Mouse (Mus musculus) retina, adult 2 months (tissue): ENCODE measurements around the gene Ctns.

Source experiments
- DNase-seq: peaks from one replicate; pipeline ENCODE4 v3.0.0-alpha.2; 2012; ENCODE audit warnings: low read depth, low spot score

Gene Ctns

DNA sequence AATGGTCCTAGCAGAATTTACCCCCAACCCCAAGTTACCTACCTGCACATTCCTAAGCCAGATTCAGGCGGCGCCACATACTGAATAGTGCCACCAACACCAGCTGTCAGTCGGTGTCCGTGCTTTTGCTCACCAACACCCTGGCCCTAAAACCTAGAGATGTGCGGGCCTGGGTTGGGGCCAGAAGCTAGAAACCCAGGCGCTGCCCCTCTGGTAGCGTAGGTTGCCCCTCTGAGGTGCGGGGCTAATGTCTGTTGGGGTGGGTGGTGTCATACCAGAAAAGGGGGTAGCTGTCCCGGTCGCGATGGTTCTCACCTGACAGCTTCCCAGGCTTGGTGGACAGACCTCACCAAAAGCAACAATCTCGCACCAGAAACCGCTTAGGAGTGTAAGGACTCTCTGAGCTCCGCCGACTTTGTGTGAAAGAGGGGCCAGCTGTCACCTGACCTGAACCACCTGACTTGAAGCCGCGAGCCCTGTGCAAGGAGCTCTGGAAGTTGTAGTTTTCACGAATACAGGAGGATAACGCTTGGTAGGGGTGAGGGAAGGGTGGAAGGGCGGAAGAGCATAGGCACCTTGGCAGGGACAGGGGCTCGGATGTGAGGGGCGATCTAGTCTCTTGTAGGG, at the start of gene Ctns:
Gene Ctns, minus strand, starts transcription at position 440 of the 627 bp plus-strand sequence.
- peak; percentile 81 for DNase-seq

GRCm38 (mm10) chr11:73242777-73243176, 43.9 kb upstream of the Ctns start:
- DNase-seq, result no peak

- DNase-seq, result no peak
These were observed 43.4 kb upstream of the Ctns start for GRCm38 (mm10) chr11:73242199-73242598.

DNA sequence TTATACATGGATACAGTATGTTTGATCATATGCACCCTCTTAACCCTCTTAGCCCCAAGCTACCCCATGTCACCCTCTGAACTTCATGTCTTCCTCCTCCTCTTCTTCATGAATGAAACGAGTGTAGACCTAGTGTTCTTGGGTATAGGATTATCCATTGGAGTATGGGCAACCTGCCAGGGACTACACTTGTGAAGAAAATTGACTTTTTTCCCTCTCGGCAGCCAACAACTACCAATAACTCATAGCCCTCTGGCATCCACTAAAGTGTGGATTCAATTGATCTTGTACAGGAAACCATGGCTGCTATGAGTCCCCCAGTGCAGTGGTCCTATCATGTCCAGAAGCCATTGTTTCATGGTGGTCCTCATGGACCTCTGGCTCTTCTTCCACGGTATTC, 37.9 kb upstream of the Ctns start:
- DNase-seq, result no peak

GRCm38 (mm10) chr11:73235990-73236701, 37.3 kb upstream of the Ctns start:
- no peak for DNase-seq

DNA sequence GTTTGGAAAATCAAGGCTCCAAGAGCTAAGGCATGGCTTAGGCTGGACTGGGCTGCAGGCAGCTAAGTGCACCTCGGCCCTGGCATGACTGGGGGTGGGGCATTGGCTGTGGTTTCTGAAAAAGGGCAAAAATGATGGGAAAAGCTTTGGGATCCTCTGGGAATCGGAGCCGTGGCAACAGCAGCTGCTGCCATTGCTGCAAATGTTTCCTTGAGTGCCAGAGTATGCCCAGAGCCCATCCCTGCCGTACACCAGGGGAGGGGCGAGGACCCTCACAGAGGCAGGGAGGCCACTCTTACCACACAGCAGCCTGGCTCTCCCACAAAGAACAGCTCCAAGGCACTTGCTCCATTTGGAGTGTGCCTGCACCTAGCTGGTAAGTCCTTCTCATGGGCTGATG, 35.1 kb upstream of the Ctns start, which contains the start of gene Trpv1:
Gene Trpv1, plus strand, starts transcription at position 301 of the 400 bp plus-strand sequence.
- no peak for DNase-seq

GRCm38 (mm10) chr11:73232513-73232912, 33.7 kb upstream of the Ctns start:
- no peak for DNase-seq

DNA sequence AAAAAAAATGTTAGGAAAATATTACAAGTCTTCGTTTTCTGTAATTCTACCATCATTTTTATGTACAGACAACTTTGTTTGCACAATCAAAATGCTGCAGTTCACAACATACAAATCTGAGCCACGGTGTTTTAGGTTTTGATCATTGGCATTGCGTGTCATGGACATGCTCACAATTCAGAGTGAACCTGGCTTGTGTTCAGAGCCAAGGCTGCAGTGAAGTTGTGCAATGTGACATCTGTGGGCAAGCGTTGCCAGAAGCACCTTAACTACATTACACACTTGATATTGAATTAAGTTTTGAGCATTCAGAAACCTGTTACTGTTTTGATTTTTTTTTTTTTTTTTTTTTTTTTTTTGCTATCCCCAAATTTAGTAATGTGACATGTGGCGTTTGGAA, 31.2 kb upstream of the Ctns start:
- DNase-seq, result no peak

DNA sequence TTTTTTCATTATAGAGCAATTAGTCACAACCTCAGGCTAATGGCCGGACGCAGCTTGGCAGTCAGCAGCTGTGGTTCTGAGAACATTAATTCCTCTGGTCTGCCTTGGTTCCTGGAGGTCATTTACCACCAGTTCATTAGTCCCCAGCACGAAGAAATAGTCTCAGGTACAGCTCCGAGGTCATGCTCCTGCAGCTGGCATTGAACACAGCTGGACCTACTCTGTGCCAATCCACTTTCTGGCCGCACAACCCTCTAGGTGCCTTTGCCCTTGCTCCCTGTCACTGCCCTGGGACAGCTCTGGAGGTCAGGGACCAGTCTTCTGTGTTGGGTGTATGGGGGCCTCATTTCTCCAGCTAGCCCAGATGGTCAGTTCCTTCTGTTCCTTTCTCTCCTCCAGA, 30.0 kb upstream of the Ctns start:
- DNase-seq, result no peak

GRCm38 (mm10) chr11:73225856-73226255, 27.0 kb upstream of the Ctns start:
- no peak for DNase-seq

DNA sequence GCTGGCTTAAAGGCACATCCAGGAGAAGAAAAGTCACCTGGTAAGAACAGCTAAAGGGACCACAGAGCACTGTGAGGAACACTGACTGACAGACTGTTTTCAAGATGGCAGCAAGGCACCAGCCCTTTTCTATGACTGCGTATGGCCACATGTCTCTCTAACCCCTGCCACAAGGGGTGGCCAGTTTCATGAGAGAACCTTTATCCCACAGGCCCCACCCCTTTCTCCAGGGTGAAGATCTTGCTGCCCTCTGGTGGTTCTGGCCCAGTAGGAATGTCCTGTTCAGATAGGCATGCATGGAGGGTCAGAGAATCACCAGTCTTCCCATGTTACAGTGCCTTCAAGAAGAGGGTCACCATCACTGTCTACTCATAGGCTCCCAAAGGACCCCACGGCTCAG, 25.1 kb upstream of the Ctns start:
- DNase-seq, result no peak

DNA sequence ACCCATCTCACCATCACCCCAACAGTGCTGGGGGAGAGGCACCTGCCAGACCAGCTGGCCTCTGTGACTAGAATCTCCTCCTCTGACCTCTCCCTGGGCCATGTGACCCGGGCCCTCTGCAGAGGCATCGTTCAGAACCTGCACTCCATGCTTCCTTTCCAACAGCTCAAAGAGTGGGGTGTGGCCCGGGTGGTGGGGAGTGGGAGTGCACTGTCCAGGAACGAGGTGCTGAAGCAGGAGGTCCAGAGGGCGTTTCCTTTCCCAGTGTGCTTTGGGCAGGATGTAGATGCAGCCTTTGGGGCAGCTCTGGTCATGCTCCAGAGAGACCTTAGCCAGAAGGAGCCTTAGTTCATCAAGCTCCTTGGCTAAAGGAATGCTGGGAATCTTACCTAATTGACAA, 24.0 kb upstream of the Ctns start:
- DNase-seq, result no peak

- DNase-seq, result no peak
These were observed 21.8 kb upstream of the Ctns start for GRCm38 (mm10) chr11:73220651-73221050.

DNA sequence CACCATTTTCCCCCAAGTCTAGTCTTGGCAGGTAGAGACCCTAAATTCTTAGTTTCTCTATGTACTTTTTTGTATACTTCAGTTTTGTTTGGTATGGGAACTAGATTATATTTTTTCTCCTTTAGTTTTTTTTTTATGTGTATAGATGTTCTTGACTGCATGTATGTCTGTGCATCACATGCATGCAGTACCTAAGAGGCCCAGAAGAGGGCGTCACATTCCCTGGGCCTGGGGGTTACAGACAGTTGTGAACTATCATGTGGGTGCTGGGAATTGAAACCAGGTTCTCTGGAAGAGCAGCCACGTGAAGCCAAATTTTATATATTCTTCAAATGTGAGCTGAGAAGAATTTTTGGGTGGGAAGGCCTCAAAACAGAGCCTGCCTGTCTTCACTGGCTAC, 20.8 kb upstream of the Ctns start:
- DNase-seq, result no peak

DNA sequence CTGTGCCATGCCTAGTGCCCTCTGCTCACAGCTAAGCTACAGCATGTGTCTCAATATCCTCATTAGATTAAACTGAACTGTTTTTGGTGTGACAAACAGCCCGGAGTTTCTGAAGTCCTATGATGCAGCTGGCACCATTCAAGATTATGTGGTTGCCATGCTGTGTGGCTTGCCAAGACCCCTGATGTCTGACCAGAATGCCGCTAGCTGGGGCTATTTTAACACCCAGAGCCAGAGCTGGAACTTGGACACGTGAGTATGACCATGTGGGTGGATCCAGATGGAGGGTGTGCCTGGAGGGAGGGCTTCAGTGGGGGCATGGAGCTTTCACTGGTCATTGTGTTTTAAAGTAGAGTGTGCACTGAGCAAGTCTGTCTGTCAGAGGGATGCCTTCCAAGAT, 15.1 kb upstream of the Ctns start:
- DNase-seq, result no peak

GRCm38 (mm10) chr11:73207621-73208020, 8.8 kb upstream of the Ctns start:
- DNase-seq, result no peak

DNA sequence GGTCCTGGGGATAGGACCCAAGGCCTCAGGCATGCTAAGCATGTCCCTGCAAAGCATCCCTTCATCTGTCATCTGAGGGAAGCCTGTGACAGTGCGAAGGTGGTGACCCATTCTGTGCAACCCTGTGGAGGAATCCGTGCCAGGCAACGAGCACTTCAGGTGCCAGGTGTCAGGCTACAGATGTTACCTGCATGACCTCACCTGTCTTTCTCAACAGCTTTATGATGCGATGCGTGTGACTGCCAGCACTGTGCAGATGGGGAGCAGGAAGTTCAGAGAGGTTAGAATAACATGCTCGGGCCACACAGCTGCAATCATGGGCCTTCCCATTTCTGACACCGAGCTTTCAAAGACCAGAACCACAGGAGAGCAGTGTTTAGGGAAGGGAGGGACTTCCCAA, 6.4 kb upstream of the Ctns start:
- DNase-seq, result no peak

GRCm38 (mm10) chr11:73203895-73204294, 5.1 kb upstream of the Ctns start:
- DNase-seq, result no peak

- no peak for DNase-seq
These were observed 2.8 kb upstream of the Ctns start for GRCm38 (mm10) chr11:73201597-73201996.

GRCm38 (mm10) chr11:73201021-73201420, 2.2 kb upstream of the Ctns start:
- no peak for DNase-seq

GRCm38 (mm10) chr11:73199879-73200278, 1.0 kb upstream of the Ctns start:
- DNase-seq, result no peak

DNA sequence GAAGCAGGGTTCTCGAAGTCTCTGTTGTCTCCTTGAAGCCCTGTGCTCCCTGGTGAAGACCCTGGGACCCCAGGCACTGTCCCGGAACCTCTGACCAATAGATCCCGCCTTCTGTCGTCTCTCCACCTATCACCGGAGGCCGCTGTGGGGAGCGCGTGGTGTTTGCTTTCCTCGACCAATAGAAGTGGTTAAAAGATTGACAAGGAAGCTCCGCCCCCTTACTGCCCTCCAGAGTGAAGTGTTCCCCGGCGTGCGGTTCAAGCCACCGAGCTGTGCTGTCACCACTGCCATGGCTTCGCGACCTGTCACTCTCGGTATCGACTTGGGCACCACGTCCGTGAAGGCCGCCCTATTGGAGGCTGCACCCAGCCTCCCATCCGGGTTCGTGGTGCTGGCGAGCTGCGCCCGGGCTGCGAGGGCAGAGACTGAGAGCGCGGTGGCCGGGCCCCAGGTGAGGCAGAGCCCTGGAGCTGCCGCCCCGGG, 429 bp upstream of the Ctns start, which contains the start of gene Shpk:
Gene Shpk, plus strand, starts transcription at position 231 of the 483 bp plus-strand sequence.
- DNase-seq, result peak; percentile 85

- DNase-seq, result no peak
These were observed 652 bp downstream of the Ctns start for GRCm38 (mm10) chr11:73198190-73198589.
